Mouse (Mus musculus) hindbrain, embryonic 10.5 days (tissue): ENCODE results near the gene Unc50. TPM values are rescaled to one million over a fixed set of nuclear protein-coding genes. Genes with fewer than 3 reads are reported as not detected.

Experiments used
- DNase-seq: peaks from one replicate; pipeline ENCODE4 v3.0.0-alpha.2; 2017; ENCODE audit warnings: low spot score
- H3K27ac ChIP-seq: fragments of 300-500 bp; sonication (generic); 2 replicates; pipeline ENCODE4 v1.5.1; 2016; ENCODE audit warnings: mild to moderate bottlenecking, moderate library complexity
- H3K27me3 ChIP-seq: fragments of 300-500 bp; sonication (generic); 2 replicates; pipeline ENCODE4 v1.6.1; 2016; ENCODE audit warnings: mild to moderate bottlenecking; ENCODE audit not compliant: poor library complexity, insufficient read depth, severe bottlenecking
- H3K36me3 ChIP-seq: fragments of 300-500 bp; sonication (generic); 2 replicates; pipeline ENCODE4 v1.6.1; 2016; ENCODE audit warnings: mild to moderate bottlenecking, moderate library complexity
- H3K4me1 ChIP-seq: fragments of 300-500 bp; sonication (generic); replicated peaks from 2 replicates; pipeline ENCODE4 v1.6.1; 2016; ENCODE audit warnings: mild to moderate bottlenecking
- H3K4me3 ChIP-seq: fragments of 300-500 bp; sonication (generic); 2 replicates; pipeline ENCODE4 v1.5.1; 2016; ENCODE audit warnings: mild to moderate bottlenecking, moderate library complexity
- H3K9me3 ChIP-seq: fragments of 300-500 bp; sonication (generic); 2 replicates; pipeline ENCODE4 v1.6.1; 2016; ENCODE audit warnings: mild to moderate bottlenecking, moderate library complexity
- WGBS: fragments of 180-500 bp; shearing (Covaris S2); methylation state at CpG from one replicate; pipeline ENCODE4 v1.1.7; 2016; 5-methylcytosine and 5-hydroxymethylcytosine counted together
- polyA plus RNA-seq: library from polyadenylated mRNA; unstranded; fragments of >200 nt; fragmentation: Nextera tagmentation; extraction: Ambion mirVana; gene quantifications from 2 replicates; pipeline ENCODE4 v1.2.1, GENCODE M21; 2016

The Unc50 gene
- polyA plus RNA-seq, 1 experiment from 2014 or later, result 108 TPM

GRCm38 (mm10) chr1:37409647-37410046 lies 20.3 kb upstream of the Unc50 start:
- no peak overlapping the region for H3K27ac ChIP-seq
- DNase-seq, result no peak
- no peaks in the 10 kb centered on the region for H3K36me3 ChIP-seq
- H3K4me3 ChIP-seq, result no peak overlapping the region
- no peaks in the 10 kb centered on the region for H3K27me3 ChIP-seq
- H3K9me3 ChIP-seq, result no peaks in the 10 kb centered on the region
- H3K4me1 ChIP-seq, result 0 out of 2 replicates have a peak, but pooled peaks cover 7% of the 10 kb centered on the region

GRCm38 (mm10) chr1:37415394-37415793 lies 14.5 kb upstream of the Unc50 start:
- no peaks in the 10 kb centered on the region for H3K27me3 ChIP-seq
- H3K9me3 ChIP-seq, result no peaks in the 10 kb centered on the region; the same call in 1 of the 2 replicates
- DNase-seq, result no peak
- WGBS, result 93% methylated on average over 1 of the region's 1 CpGs
- H3K36me3 ChIP-seq, result peaks cover 40% of the 10 kb centered on the region
- no peak overlapping the region for H3K4me3 ChIP-seq
- H3K4me1 ChIP-seq, result no peaks in the 10 kb centered on the region
- no peak overlapping the region for H3K27ac ChIP-seq

- Histone ChIP-seq H3K27me3 (no peaks in the 10 kb centered on the region), H3K4me1 (no peaks in the 10 kb centered on the region), H3K9me3 (peaks cover 10% of the 10 kb centered on the region), H3K27ac (no peak overlapping the region), H3K4me3 (no peak overlapping the region), H3K36me3 (peaks cover 75% of the 10 kb centered on the region)
- 100% methylated on average over 1 of the region's 1 CpGs for WGBS
- DNase-seq, result no peak
Observed at GRCm38 (mm10) chr1:37419420-37419819, 10.5 kb upstream of the Unc50 start.

- WGBS, result 94% methylated on average over 8 of the region's 8 CpGs
- no peaks in the 10 kb centered on the region for H3K27me3 ChIP-seq
- H3K4me1 ChIP-seq, result peaks cover 23% of the 10 kb centered on the region
Observed at GRCm38 (mm10) chr1:37427144-37427875, 2.6 kb upstream of the Unc50 start.

GRCm38 (mm10) chr1:37428911-37429310 lies 1.0 kb upstream of the Unc50 start:
- Histone ChIP-seq H3K4me3 (peak overlapping the region; percentile 90), H3K36me3 (peaks cover 64% of the 10 kb centered on the region), H3K27me3 (no peaks in the 10 kb centered on the region), H3K27ac (0 out of 2 replicates have a peak overlapping the region, but pooled peaks have one; percentile 91), H3K4me1 (peaks cover 23% of the 10 kb centered on the region), H3K9me3 (peaks cover 7% of the 10 kb centered on the region)
- WGBS, result 79% methylated on average over 2 of the region's 2 CpGs
- DNase-seq, result no peak

More at GRCm38 (mm10) chr1:37427144-37427875, 2.6 kb upstream of the Unc50 start:
- H3K4me3 ChIP-seq, result no peak overlapping the region
- no peak for DNase-seq
- peaks cover 11% of the 10 kb centered on the region for H3K9me3 ChIP-seq
- H3K36me3 ChIP-seq, result peaks cover 63% of the 10 kb centered on the region
- H3K27ac ChIP-seq, result no peak overlapping the region

- Histone ChIP-seq H3K36me3 (peaks cover 57% of the 10 kb centered on the region), H3K27ac (peak overlapping the region; percentile 91), H3K27me3 (no peaks in the 10 kb centered on the region), H3K9me3 (no peaks in the 10 kb centered on the region), H3K4me3 (peak overlapping the region; percentile 90), H3K4me1 (peaks cover 23% of the 10 kb centered on the region)
- WGBS, result 2% methylated on average over 40 of the region's 40 CpGs
- DNase-seq, result no peak
Observed at GRCm38 (mm10) chr1:37430297-37430840, 430 bp downstream of the Unc50 start.

GRCm38 (mm10) chr1:37436419-37436818 lies 6.5 kb downstream of the Unc50 start:
- Histone ChIP-seq H3K36me3 (peaks cover 92% of the 10 kb centered on the region), H3K4me3 (no peak overlapping the region), H3K4me1 (peaks cover 5% of the 10 kb centered on the region), H3K27ac (no peak overlapping the region), H3K9me3 (no peaks in the 10 kb centered on the region), H3K27me3 (no peaks in the 10 kb centered on the region)
- 92% methylated on average over 3 of the region's 3 CpGs for WGBS
- DNase-seq, result no peak

- DNase-seq, result no peak
- Histone ChIP-seq H3K27ac (no peak overlapping the region), H3K9me3 (no peaks in the 10 kb centered on the region), H3K27me3 (no peaks in the 10 kb centered on the region), H3K36me3 (peaks cover 46% of the 10 kb centered on the region), H3K4me1 (no peaks in the 10 kb centered on the region), H3K4me3 (no peak overlapping the region)
- 92% methylated on average over 16 of the region's 16 CpGs for WGBS
Observed at GRCm38 (mm10) chr1:37442848-37443835, 13.2 kb downstream of the Unc50 start.

- DNase-seq, result peak; percentile 22
- Histone ChIP-seq H3K4me3 (no peak overlapping the region), H3K27me3 (no peaks in the 10 kb centered on the region), H3K27ac (no peak overlapping the region), H3K4me1 (no peaks in the 10 kb centered on the region), H3K36me3 (no peaks in the 10 kb centered on the region), H3K9me3 (no peaks in the 10 kb centered on the region)
- WGBS, result 80% methylated on average over 10 of the region's 10 CpGs
Observed at GRCm38 (mm10) chr1:37448361-37449095, 18.6 kb downstream of the Unc50 start.

- Histone ChIP-seq H3K36me3 (no peaks in the 10 kb centered on the region), H3K9me3 (no peaks in the 10 kb centered on the region), H3K4me3 (no peak overlapping the region), H3K4me1 (no peaks in the 10 kb centered on the region), H3K27me3 (no peaks in the 10 kb centered on the region), H3K27ac (no peak overlapping the region)
- no peak for DNase-seq
- 93% methylated on average over 8 of the region's 8 CpGs for WGBS
Observed at GRCm38 (mm10) chr1:37451270-37451669, 21.3 kb downstream of the Unc50 start.

GRCm38 (mm10) chr1:37457546-37457945 lies 27.6 kb downstream of the Unc50 start:
- no peak overlapping the region for H3K27ac ChIP-seq
- no peaks in the 10 kb centered on the region for H3K4me1 ChIP-seq
- no peaks in the 10 kb centered on the region for H3K27me3 ChIP-seq
- no peak for DNase-seq
- no peaks in the 10 kb centered on the region for H3K36me3 ChIP-seq
- WGBS, result 89% methylated on average over 7 of the region's 7 CpGs
- H3K4me3 ChIP-seq, result no peak overlapping the region
- no peaks in the 10 kb centered on the region for H3K9me3 ChIP-seq

GRCm38 (mm10) chr1:37464878-37465452 lies 35.0 kb downstream of the Unc50 start:
- DNase-seq, result no peak
- WGBS, result 88% methylated on average over 10 of the region's 10 CpGs

More at GRCm38 (mm10) chr1:37464878-37465452, 35.0 kb downstream of the Unc50 start:
- H3K4me1 ChIP-seq, result no peaks in the 10 kb centered on the region
- no peaks in the 10 kb centered on the region for H3K9me3 ChIP-seq
- H3K27ac ChIP-seq, result no peak overlapping the region
- H3K4me3 ChIP-seq, result no peak overlapping the region
- H3K27me3 ChIP-seq, result no peaks in the 10 kb centered on the region
- no peaks in the 10 kb centered on the region for H3K36me3 ChIP-seq
